Mouse (Mus musculus): ENCODE results near the gene Msh3.
A peak's percentile ranks its signal among the peaks of the same experiment; 100 is the strongest.
"Not testable (repeated sequence)": the region's sequence is repeated elsewhere in the genome, so short reads cannot be mapped to it uniquely, and the experiment has no call there.

The Msh3 gene

GRCm38 (mm10) chr13:92354456-92355271 is at the start of gene Msh3, which contains the start of gene Dhfr:
TSS of gene Msh3 (minus strand) at chr13:92355003.
TSS of gene Dhfr (plus strand) at chr13:92354726.
- DNase-seq (ENCODE audit: low spot score in 2 of 2) = peak; percentile 94

- DNase-seq (ENCODE audit: low spot score in 2 of 2) = no peak
Observed at GRCm38 (mm10) chr13:92403496-92403895, 48.7 kb upstream of the Msh3 start.

- DNase-seq (ENCODE audit: low spot score in 2 of 2) = no peak
Observed at GRCm38 (mm10) chr13:92402063-92402462, 47.3 kb upstream of the Msh3 start.

GRCm38 (mm10) chr13:92398491-92399384 is 43.9 kb upstream of the Msh3 start:
- no peak for DNase-seq (ENCODE audit: low spot score in 2 of 2)

GRCm38 (mm10) chr13:92393047-92393661 is 38.4 kb upstream of the Msh3 start:
- no peak for DNase-seq (ENCODE audit: low spot score in 2 of 2)

- DNase-seq (ENCODE audit: low spot score in 2 of 2) = no peak
Observed at GRCm38 (mm10) chr13:92387367-92387766, 32.6 kb upstream of the Msh3 start.

GRCm38 (mm10) chr13:92371466-92371865 is 16.7 kb upstream of the Msh3 start:
- DNase-seq (ENCODE audit: low spot score in 2 of 2) = not testable (repeated sequence)

GRCm38 (mm10) chr13:92370811-92371210 is 16.0 kb upstream of the Msh3 start:
- DNase-seq (ENCODE audit: low spot score in 2 of 2) = no peak

- DNase-seq (ENCODE audit: low spot score in 2 of 2) = no peak
Observed at GRCm38 (mm10) chr13:92365312-92365711, 10.5 kb upstream of the Msh3 start.

GRCm38 (mm10) chr13:92361609-92362008 is 6.8 kb upstream of the Msh3 start:
- DNase-seq (ENCODE audit: low spot score in 2 of 2) = no peak

GRCm38 (mm10) chr13:92357644-92358043 is 2.8 kb upstream of the Msh3 start:
- no peak for DNase-seq (ENCODE audit: low spot score in 2 of 2)

- DNase-seq (ENCODE audit: low spot score in 2 of 2) = no peak
Observed at GRCm38 (mm10) chr13:92356376-92356775, 1.6 kb upstream of the Msh3 start.

GRCm38 (mm10) chr13:92355272-92355643 is 455 bp upstream of the Msh3 start:
- DNase-seq (ENCODE audit: low spot score in 2 of 2) = no peak

GRCm38 (mm10) chr13:92353956-92354355 is 847 bp downstream of the Msh3 start:
- no peak for DNase-seq (ENCODE audit: low spot score in 2 of 2)

GRCm38 (mm10) chr13:92351100-92351499 is 3.7 kb downstream of the Msh3 start:
- DNase-seq (ENCODE audit: low spot score in 2 of 2) = no peak

- no peak for DNase-seq (ENCODE audit: low spot score in 2 of 2)
Observed at GRCm38 (mm10) chr13:92346338-92346737, 8.5 kb downstream of the Msh3 start.

- DNase-seq (ENCODE audit: low spot score in 2 of 2) = no peak
Observed at GRCm38 (mm10) chr13:92344033-92344432, 10.8 kb downstream of the Msh3 start.

GRCm38 (mm10) chr13:92339787-92340186 is 15.0 kb downstream of the Msh3 start:
- no peak for DNase-seq (ENCODE audit: low spot score in 2 of 2)

- no peak for DNase-seq (ENCODE audit: low spot score in 2 of 2)
Observed at GRCm38 (mm10) chr13:92337773-92338462, 16.9 kb downstream of the Msh3 start.

GRCm38 (mm10) chr13:92336857-92337256 is 17.9 kb downstream of the Msh3 start:
- DNase-seq (ENCODE audit: low spot score in 2 of 2) = no peak

GRCm38 (mm10) chr13:92332103-92332879 is 22.5 kb downstream of the Msh3 start:
- DNase-seq (ENCODE audit: low spot score in 2 of 2) = no peak
